Mouse (Mus musculus) intestine, postnatal 0 days (tissue): Measurements from ENCODE around the gene Scfd2. TPM values are rescaled to one million over a fixed set of nuclear protein-coding genes. Genes with fewer than 3 reads are reported as not detected.
A peak's percentile ranks its signal among the peaks of the same experiment; 100 is the strongest.

Experiments used
- ATAC-seq: fragments of 200-750 bp; cut with Nextera tagmentation; 2 replicates; pipeline ENCODE4 v1.8.0; 2017; ENCODE audit warnings: mild to moderate bottlenecking, moderate TSS enrichment, moderate library complexity
- H3K27ac ChIP-seq: fragments of 300-500 bp; sonication (generic); 2 replicates; pipeline ENCODE4 v1.5.1; 2014; ENCODE audit warnings: mild to moderate bottlenecking, low read depth, low read length, moderate library complexity
- H3K27me3 ChIP-seq: fragments of 300-500 bp; sonication (generic); replicated peaks from 2 replicates; pipeline ENCODE4 v1.6.1; 2014; ENCODE audit warnings: low read length, mixed read lengths; ENCODE audit not compliant: control insufficient read depth, insufficient read depth
- H3K36me3 ChIP-seq: fragments of 300-500 bp; sonication (generic); 2 replicates; pipeline ENCODE4 v1.6.1; 2014; ENCODE audit warnings: mild to moderate bottlenecking, moderate library complexity; ENCODE audit not compliant: control insufficient read depth, insufficient read depth
- H3K4me1 ChIP-seq: fragments of 300-500 bp; sonication (generic); replicated peaks from 2 replicates; pipeline ENCODE4 v1.6.1; 2014; ENCODE audit warnings: antibody characterized with exemption, low read length, mixed read lengths; ENCODE audit not compliant: control insufficient read depth, insufficient read depth
- H3K4me2 ChIP-seq: fragments of 300-500 bp; sonication (generic); replicated peaks from 2 replicates; pipeline ENCODE4 v1.6.1; 2014; ENCODE audit warnings: low read depth, mild to moderate bottlenecking, moderate library complexity
- H3K4me3 ChIP-seq: fragments of 300-500 bp; sonication (generic); 2 replicates; pipeline ENCODE4 v1.5.1; 2014; ENCODE audit warnings: low read depth, low read length
- H3K9ac ChIP-seq: fragments of 300-500 bp; sonication (generic); 2 replicates; pipeline ENCODE4 v1.6.1; 2014; ENCODE audit warnings: mild to moderate bottlenecking, low read depth, low read length
- H3K9me3 ChIP-seq: fragments of 300-500 bp; sonication (generic); 2 replicates; pipeline ENCODE4 v1.6.1; 2016; ENCODE audit warnings: mixed run types; ENCODE audit not compliant: control insufficient read depth
- CTCF ChIP-seq: sonication (generic); IDR thresholded peaks from 2 replicates; pipeline ENCODE4 v1.5.1; 2016; ENCODE audit warnings: low read depth, mild to moderate bottlenecking, control low read depth, antibody characterized with exemption, moderate library complexity
- WGBS: fragments of 180-500 bp; shearing (Covaris S2); extraction: QIAGEN DNeasy Blood & Tissue Kit; methylation state at CpG from one replicate; pipeline ENCODE4 v1.1.7; 2014; 5-methylcytosine and 5-hydroxymethylcytosine counted together
- polyA plus RNA-seq: library from polyadenylated mRNA; unstranded; fragments of >200 nt; fragmentation: Nextera tagmentation; extraction: Ambion mirVana; gene quantifications from 2 replicates; pipeline ENCODE4 v1.2.1, GENCODE M21; 2015

Scfd2 gene
- polyA plus RNA-seq = 16.8 and 17.6 TPM in 2 replicates

- Histone ChIP-seq H3K27me3 (no peaks in the 10 kb centered on the region), H3K27ac (peak within 1 kb of the TSS; percentile 42), H3K9me3 (no peaks in the 10 kb centered on the region), H3K4me3 (peak within 1 kb of the TSS; percentile 97), H3K4me1 (peaks cover 16% of the 10 kb centered on the region), H3K9ac (peak within 1 kb of the TSS; percentile 73), H3K36me3 (no peaks in the 10 kb centered on the region), H3K4me2 (peak within 1 kb of the TSS; percentile 95)
- WGBS = 5% methylated on average over 35 of the region's 35 CpGs
- ATAC-seq = peak; percentile 91
- TF ChIP-seq CTCF = no peak
These were observed at the start of gene Scfd2 for GRCm38 (mm10) chr5:74531630-74532280. Gene Scfd2, minus strand, starts transcription at chr5:74531759.

DNA sequence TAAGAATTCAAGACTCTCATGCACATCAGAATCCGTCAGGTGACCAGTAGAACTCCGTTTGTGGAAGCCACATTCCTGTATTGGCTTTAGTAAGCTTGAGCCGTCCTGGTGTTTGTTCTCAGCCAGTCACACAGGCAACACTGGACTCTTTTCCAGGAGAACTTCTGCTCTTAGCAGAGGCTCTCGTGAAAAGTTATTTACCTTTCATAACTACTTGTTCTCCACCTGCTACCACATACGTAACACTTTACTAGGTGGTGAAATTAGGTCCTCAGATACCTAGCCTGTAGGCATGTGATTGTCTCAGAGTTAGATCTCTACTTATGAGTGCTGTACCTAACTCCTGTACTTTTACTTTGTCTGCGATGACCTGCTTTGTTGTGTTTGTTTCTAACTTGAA lies 40.2 kb upstream of the Scfd2 start:
- Histone ChIP-seq H3K4me2 (no peak overlapping the region), H3K4me1 (no peaks in the 10 kb centered on the region), H3K9ac (no peak overlapping the region), H3K4me3 (no peak overlapping the region), H3K9me3 (no peaks in the 10 kb centered on the region), H3K27me3 (no peaks in the 10 kb centered on the region), H3K27ac (no peak overlapping the region), H3K36me3 (peaks cover 33% of the 10 kb centered on the region; the same call in 1 of the 2 replicates)
- 80% methylated on average over 6 of the region's 6 CpGs for WGBS
- ATAC-seq = no peak
- no peak for TF ChIP-seq CTCF

- 68% methylated on average over 1 of the region's 1 CpGs for WGBS
- Histone ChIP-seq H3K36me3 (peaks cover 38% of the 10 kb centered on the region), H3K27me3 (no peaks in the 10 kb centered on the region), H3K27ac (no peak overlapping the region), H3K4me2 (no peak overlapping the region), H3K4me1 (no peaks in the 10 kb centered on the region), H3K9me3 (no peaks in the 10 kb centered on the region), H3K9ac (no peak overlapping the region), H3K4me3 (no peak overlapping the region)
- no peak for ATAC-seq
- no peak for TF ChIP-seq CTCF
These were observed 29.6 kb upstream of the Scfd2 start for GRCm38 (mm10) chr5:74561151-74561550.

DNA sequence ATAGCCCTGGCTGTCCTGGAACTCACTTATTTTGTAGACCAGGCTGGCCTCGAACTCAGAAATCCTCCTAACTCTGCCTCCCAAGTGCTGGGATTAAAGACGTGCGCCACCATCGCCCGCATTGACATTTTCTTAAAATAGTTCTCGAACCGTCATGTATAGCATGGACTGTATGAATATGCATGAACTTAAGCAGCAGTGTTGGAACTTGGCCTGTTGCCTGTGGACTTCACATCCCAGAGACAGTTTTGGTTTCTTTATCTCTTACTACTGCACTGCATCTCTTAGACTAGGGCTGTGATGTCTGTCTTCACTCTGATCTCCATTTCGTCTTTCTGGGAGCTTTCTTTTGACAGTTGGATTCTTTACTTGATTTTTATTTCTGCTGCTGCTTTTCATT lies 18.0 kb upstream of the Scfd2 start:
- TF ChIP-seq CTCF = no peak
- Histone ChIP-seq H3K4me1 (no peaks in the 10 kb centered on the region), H3K27ac (no peak overlapping the region), H3K4me3 (no peak overlapping the region), H3K27me3 (no peaks in the 10 kb centered on the region), H3K4me2 (no peak overlapping the region), H3K9me3 (no peaks in the 10 kb centered on the region), H3K36me3 (peaks cover 41% of the 10 kb centered on the region), H3K9ac (no peak overlapping the region)
- ATAC-seq = no peak
- 89% methylated on average over 8 of the region's 8 CpGs for WGBS

GRCm38 (mm10) chr5:74545606-74546005 lies 14.0 kb upstream of the Scfd2 start:
- no peak overlapping the region for H3K27ac ChIP-seq
- no peak overlapping the region for H3K4me3 ChIP-seq
- H3K36me3 ChIP-seq = peaks cover 46% of the 10 kb centered on the region
- H3K4me2 ChIP-seq = no peak overlapping the region
- WGBS = 91% methylated on average over 4 of the region's 4 CpGs
- no peak for ATAC-seq
- no peaks in the 10 kb centered on the region for H3K9me3 ChIP-seq
- H3K9ac ChIP-seq = no peak overlapping the region
- H3K4me1 ChIP-seq = no peaks in the 10 kb centered on the region
- no peak for TF ChIP-seq CTCF
- no peaks in the 10 kb centered on the region for H3K27me3 ChIP-seq

DNA sequence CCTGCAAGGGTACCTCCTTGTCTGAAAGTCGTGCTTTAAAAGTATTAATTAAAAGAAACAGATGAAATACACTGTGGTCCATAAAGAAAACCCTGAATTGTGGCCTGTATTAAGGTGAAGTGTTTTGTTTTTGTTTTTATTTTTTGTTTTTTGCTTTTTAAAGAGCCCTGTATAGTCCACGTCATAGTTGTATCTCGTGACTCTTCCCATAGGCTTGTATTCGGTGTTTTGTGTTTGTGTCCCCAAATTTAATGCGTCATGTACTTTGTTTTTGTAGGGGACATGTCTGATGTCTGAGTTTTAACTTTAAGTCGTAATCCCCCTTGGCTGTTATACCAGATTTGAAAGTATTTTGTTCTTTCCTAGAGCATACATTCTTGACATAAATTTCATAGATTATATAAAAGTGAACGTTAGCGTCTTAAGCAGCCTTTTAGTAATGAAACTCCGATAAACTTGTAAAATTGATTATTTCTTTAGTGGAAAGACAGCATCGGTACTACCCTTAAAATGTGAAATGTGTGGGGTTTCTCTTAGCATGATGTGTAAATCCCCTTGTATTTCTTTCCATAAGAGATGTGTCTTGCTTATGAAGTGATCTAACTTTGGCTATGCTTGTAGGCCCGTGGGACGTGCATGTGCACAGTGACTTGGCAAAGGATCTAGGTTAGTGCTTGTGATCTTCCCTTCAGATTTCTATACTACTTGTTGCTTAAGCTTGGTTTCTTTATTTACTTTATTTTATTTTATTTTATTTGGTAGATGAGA lies 4.8 kb upstream of the Scfd2 start:
- Histone ChIP-seq H3K9me3 (no peaks in the 10 kb centered on the region), H3K27ac (peak overlapping the region; percentile 88), H3K4me3 (peak overlapping the region; percentile 76), H3K36me3 (peaks cover 7% of the 10 kb centered on the region), H3K4me2 (peak overlapping the region; percentile 63), H3K4me1 (0 out of 2 replicates have a peak, but pooled peaks cover 8% of the 10 kb centered on the region), H3K27me3 (no peaks in the 10 kb centered on the region), H3K9ac (peak overlapping the region; percentile 78)
- WGBS = 34% methylated on average over 12 of the region's 12 CpGs
- ATAC-seq = no peak
- no peak for TF ChIP-seq CTCF
